Mouse (Mus musculus) MEL (cell line): ENCODE data around the gene Ppp1r3e. TPM values are rescaled to one million over a fixed set of nuclear protein-coding genes. Genes with fewer than 3 reads are reported as not detected.

ENCODE experiments used
- DNase-seq: peaks from one replicate; pipeline ENCODE4 v3.0.0; 2011; ENCODE audit warnings: low read depth, low spot score
- H3K27ac ChIP-seq: 2 replicates; pipeline ENCODE4 v1.5.1; 2012; ENCODE audit warnings: low read depth, mild to moderate bottlenecking, control low read depth, low read length, moderate library complexity; ENCODE audit not compliant: control insufficient read depth
- H3K27me3 ChIP-seq, 2 experiments: fragments of 150-350 bp in 1 of 2; sonication (generic) in 1 of 2; 2 replicates each; pipeline ENCODE4 v1.6.1; 2012; ENCODE audit warnings: low read length in 2 of 2, mild to moderate bottlenecking in 2 of 2, improper control_type of control experiment in 1 of 2, moderate library complexity in 1 of 2; ENCODE audit not compliant: insufficient read depth in 2 of 2, control insufficient read depth in 1 of 2
- H3K36me3 ChIP-seq, 2 experiments: 2 replicates each; pipeline ENCODE4 v1.6.1; 2012 to 2014; ENCODE audit warnings: low read length in 2 of 2, improper control_type of control experiment in 1 of 2, inconsistent platforms in 1 of 2, mild to moderate bottlenecking in 1 of 2; ENCODE audit not compliant: insufficient read depth in 2 of 2, control insufficient read depth in 1 of 2
- H3K4me1 ChIP-seq, 2 experiments: fragments of 150-350 bp in 1 of 2; sonication (generic) in 1 of 2; 2 replicates each; pipeline ENCODE4 v1.6.1; 2012; ENCODE audit warnings: low read length in 2 of 2, improper control_type of control experiment in 1 of 2, mild to moderate bottlenecking in 1 of 2; ENCODE audit not compliant: insufficient read depth in 2 of 2, control insufficient read depth in 1 of 2
- H3K4me3 ChIP-seq, 2 experiments: fragments of 150-350 bp in 1 of 2; sonication (generic) in 1 of 2; 2 replicates each; pipeline ENCODE4 v1.5.1; 2012; ENCODE audit warnings: low read depth in 2 of 2, low read length in 2 of 2, mild to moderate bottlenecking in 2 of 2, moderate library complexity in 2 of 2, control low read depth in 1 of 2, improper control_type of control experiment in 1 of 2; ENCODE audit not compliant: control insufficient read depth in 1 of 2, insufficient read depth in 1 of 2
- H3K79me2 ChIP-seq: 2 replicates; pipeline ENCODE4 v1.6.1; 2012; ENCODE audit warnings: mild to moderate bottlenecking, low read length, moderate library complexity; ENCODE audit not compliant: control insufficient read depth, poor library complexity, insufficient read depth
- H3K9ac ChIP-seq: 2 replicates; pipeline ENCODE4 v1.6.1; 2012; ENCODE audit warnings: low read depth, mild to moderate bottlenecking, control low read depth, low read length, moderate library complexity; ENCODE audit not compliant: control insufficient read depth, poor library complexity, severe bottlenecking
- H3K9me3 ChIP-seq: fragments of 150-350 bp; sonication (generic); replicated peaks from 2 replicates; pipeline ENCODE4 v1.6.1; 2012; ENCODE audit warnings: mild to moderate bottlenecking, low read length, improper control_type of control experiment, moderate library complexity; ENCODE audit not compliant: insufficient read depth
- CHD1 ChIP-seq: IDR thresholded peaks from 2 replicates; pipeline ENCODE4 v1.6.1; 2012; ENCODE audit warnings: low read depth, mild to moderate bottlenecking, inconsistent platforms, low read length, improper control_type of control experiment
- CHD2 ChIP-seq: IDR thresholded peaks from 2 replicates; pipeline ENCODE4 v1.6.1; 2011; ENCODE audit warnings: low read length, improper control_type of control experiment
- CTCF ChIP-seq, 3 experiments: IDR thresholded peaks in 2 of 3; conservative IDR thresholded peaks in 1 of 3; 2 replicates each; pipeline ENCODE4 v1.5.1; 2011 to 2012; ENCODE audit warnings: low read length in 3 of 3, low read depth in 2 of 3, mild to moderate bottlenecking in 2 of 3, improper control_type of control experiment in 1 of 3, inconsistent platforms in 1 of 3, mixed read lengths in 1 of 3, moderate library complexity in 1 of 3; ENCODE audit not compliant: control insufficient read depth in 1 of 3, insufficient read depth in 1 of 3, poor library complexity in 1 of 3, severe bottlenecking in 1 of 3
- ETS1 ChIP-seq: IDR thresholded peaks from 2 replicates; pipeline ENCODE4 v1.6.1; 2012; ENCODE audit warnings: low read depth, mild to moderate bottlenecking, inconsistent platforms, low read length, improper control_type of control experiment, moderate library complexity
- GATA1 ChIP-seq: IDR thresholded peaks from 2 replicates; pipeline ENCODE4 v1.6.1; 2011; ENCODE audit warnings: low read depth, low read length, improper control_type of control experiment
- HCFC1 ChIP-seq: IDR thresholded peaks from 2 replicates; pipeline ENCODE4 v1.6.1; 2012; ENCODE audit warnings: low read depth, mild to moderate bottlenecking, inconsistent platforms, low read length, improper control_type of control experiment, moderate library complexity
- MAX ChIP-seq: IDR thresholded peaks from 2 replicates; pipeline ENCODE4 v1.6.1; 2011; ENCODE audit warnings: low read length, improper control_type of control experiment
- MEF2A ChIP-seq: IDR thresholded peaks from 2 replicates; pipeline ENCODE4 v1.6.1; 2014; ENCODE audit warnings: low read depth, mild to moderate bottlenecking, inconsistent platforms, low read length, improper control_type of control experiment; ENCODE audit not compliant: poor library complexity, insufficient replicate concordance, severe bottlenecking; ENCODE audit errors: extremely low read depth
- MYC ChIP-seq: IDR thresholded peaks from 2 replicates; pipeline ENCODE4 v1.6.1; 2011; ENCODE audit warnings: low read depth, mild to moderate bottlenecking, low read length, improper control_type of control experiment, moderate library complexity
- NELFE ChIP-seq: IDR thresholded peaks from 2 replicates; pipeline ENCODE4 v1.6.1; 2011; ENCODE audit warnings: low read depth, low read length, improper control_type of control experiment
- NRF1 ChIP-seq: IDR thresholded peaks from 2 replicates; pipeline ENCODE4 v1.6.1; 2014; ENCODE audit warnings: low read depth, mild to moderate bottlenecking, inconsistent platforms, low read length, improper control_type of control experiment, moderate library complexity; ENCODE audit not compliant: poor library complexity, insufficient read depth, severe bottlenecking
- POLR2A ChIP-seq, 2 experiments: IDR thresholded peaks; 2 replicates each; pipeline ENCODE4 v1.6.1; 2011 to 2012; ENCODE audit warnings: low read length in 2 of 2, mild to moderate bottlenecking in 2 of 2, control low read depth in 1 of 2, improper control_type of control experiment in 1 of 2, low read depth in 1 of 2, moderate library complexity in 1 of 2; ENCODE audit not compliant: control insufficient read depth in 1 of 2, insufficient read depth in 1 of 2, poor library complexity in 1 of 2
- POLR2AphosphoS2 ChIP-seq: IDR thresholded peaks from 2 replicates; pipeline ENCODE4 v1.6.1; 2011; ENCODE audit warnings: low read length, improper control_type of control experiment
- POLR2AphosphoS5 ChIP-seq: IDR thresholded peaks from 2 replicates; pipeline ENCODE4 v1.6.1; 2012; ENCODE audit warnings: low read depth, borderline replicate concordance, mild to moderate bottlenecking, inconsistent platforms, low read length, moderate library complexity, mixed read lengths
- RAD21 ChIP-seq: IDR thresholded peaks from 2 replicates; pipeline ENCODE4 v1.6.1; 2011; ENCODE audit warnings: mild to moderate bottlenecking, low read depth, low read length, improper control_type of control experiment
- SMC3 ChIP-seq: IDR thresholded peaks from 2 replicates; pipeline ENCODE4 v1.6.1; 2011; ENCODE audit warnings: low read depth, low read length, improper control_type of control experiment
- TAL1 ChIP-seq: IDR thresholded peaks from 2 replicates; pipeline ENCODE4 v1.6.1; 2012; ENCODE audit warnings: mild to moderate bottlenecking, inconsistent platforms, low read length, moderate library complexity, mixed read lengths
- TBP ChIP-seq: IDR thresholded peaks from 2 replicates; pipeline ENCODE4 v1.8.0; 2011; ENCODE audit warnings: low read depth, low read length, improper control_type of control experiment
- USF1 ChIP-seq: IDR thresholded peaks from 2 replicates; pipeline ENCODE4 v1.6.1; 2014; ENCODE audit warnings: low read depth, mild to moderate bottlenecking, inconsistent platforms, low read length, improper control_type of control experiment, moderate library complexity
- ZC3H11A ChIP-seq: IDR thresholded peaks from 2 replicates; pipeline ENCODE4 v1.6.1; 2012; ENCODE audit warnings: low read depth, mild to moderate bottlenecking, inconsistent platforms, low read length, improper control_type of control experiment
- ZKSCAN1 ChIP-seq: IDR thresholded peaks from 2 replicates; pipeline ENCODE4 v1.6.1; 2012; ENCODE audit warnings: low read depth, mild to moderate bottlenecking, inconsistent platforms, low read length, improper control_type of control experiment, moderate library complexity
- ZMIZ1 ChIP-seq: IDR thresholded peaks from 2 replicates; pipeline ENCODE4 v1.6.1; 2012; ENCODE audit warnings: low read depth, mild to moderate bottlenecking, inconsistent platforms, low read length, improper control_type of control experiment, moderate library complexity
- polyA plus RNA-seq, 2 experiments: library from polyadenylated mRNA; stranded (reverse) in 1 of 2; unstranded in 1 of 2; fragments of >175 nt in 1 of 2; fragments of >200 nt in 1 of 2; gene quantifications; 2 replicates each; pipeline versions ENCODE4 v1.2.1 to v1.2.4; 2012; ENCODE audit warnings: low replicate concordance in 2 of 2, low read depth in 1 of 2; ENCODE audit not compliant: insufficient read length in 2 of 2, insufficient read depth in 1 of 2, missing spikeins in 1 of 2
- total RNA-seq: library from RNA; depleted of rRNA; stranded (reverse); fragments of 300-350 nt; gene quantifications from 2 replicates; pipeline ENCODE4 v1.2.3, GENCODE M21; 2012

The Ppp1r3e gene
- total and polyA plus RNA-seq, 3 experiments: 0.73 to 1.2 TPM; not detected in 1

- H3K9ac ChIP-seq: no peak overlapping the region
- H3K27me3 ChIP-seq: no peaks in the 10 kb centered on the region
- DNase-seq: peak; percentile 84
- H3K4me3 ChIP-seq: no peak overlapping the region
- peaks cover 4 to 6% of the 10 kb centered on the region in 2 experiments; a peak in 3 of 4 replicates for H3K4me1 ChIP-seq
- TF ChIP-seq ZC3H11A (peak; percentile 53), CTCF (IDR thresholded peaks at IDR 0.05 in 2 of 3, conservative IDR thresholded peaks at IDR 0.05 in 1 of 3; ENCODE audit: control insufficient read depth in 1 of 3, insufficient read depth in 1 of 3, low read depth in 2 of 3, low read length in 3 of 3, poor library complexity in 1 of 3, severe bottlenecking in 1 of 3) (peak; percentile 27 to 77 (median 77); a peak in 5 of 6 replicates), USF1 (no peak), POLR2A (IDR thresholded peaks at IDR 0.05; ENCODE audit: control insufficient read depth in 1 of 2, insufficient read depth in 1 of 2, low read depth in 1 of 2, low read length in 2 of 2, poor library complexity in 1 of 2) (0 out of 4 replicates have a peak, but pooled peaks of 1 of the 2 experiments have one; percentile 15), RAD21 (peak; percentile 73), SMC3 (peak; percentile 69), GATA1 (no peak), POLR2AphosphoS2 (0 out of 2 replicates have a peak, but pooled peaks have one; percentile 12)
- peaks cover 7 to 12% of the 10 kb centered on the region in 2 experiments for H3K36me3 ChIP-seq
- H3K27ac ChIP-seq: no peak overlapping the region
- H3K79me2 ChIP-seq: peaks cover 7% of the 10 kb centered on the region
- H3K9me3 ChIP-seq: no peaks in the 10 kb centered on the region
These were observed 23.0 kb upstream of the Ppp1r3e start for GRCm38 (mm10) chr14:54900383-54900782.

GRCm38 (mm10) chr14:54897445-54897844 lies 20.1 kb upstream of the Ppp1r3e start:
- H3K9me3 ChIP-seq: no peaks in the 10 kb centered on the region
- TF ChIP-seq POLR2A (IDR thresholded peaks at IDR 0.05; ENCODE audit: control insufficient read depth in 1 of 2, insufficient read depth in 1 of 2, low read depth in 1 of 2, low read length in 2 of 2, poor library complexity in 1 of 2) (peak in 1 of 2 experiments; percentile 21; a peak in 1 of 4 replicates), MYC (no peak), NELFE (no peak)
- TF ChIP-seq, all 39 proteins: peak for 1
- Histone ChIP-seq H3K79me2 (peaks cover 19% of the 10 kb centered on the region), H3K27ac (no peak overlapping the region), H3K9ac (no peak overlapping the region), H3K4me1 (peaks cover 4 to 6% of the 10 kb centered on the region in 2 experiments; a peak in 3 of 4 replicates), H3K36me3 (peaks cover 12 to 14% of the 10 kb centered on the region in 2 experiments), H3K27me3 (no peaks in the 10 kb centered on the region), H3K4me3 (no peak overlapping the region)
- DNase-seq: no peak

GRCm38 (mm10) chr14:54894296-54895151 lies 17.2 kb upstream of the Ppp1r3e start:
- Histone ChIP-seq H3K9me3 (no peaks in the 10 kb centered on the region), H3K4me1 (peaks cover 4 to 6% of the 10 kb centered on the region in 2 experiments; a peak in 3 of 4 replicates), H3K79me2 (peaks cover 19% of the 10 kb centered on the region), H3K27me3 (no peaks in the 10 kb centered on the region), H3K36me3 (peaks cover 12 to 14% of the 10 kb centered on the region in 2 experiments), H3K9ac (peak overlapping the region; percentile 100), H3K27ac (peak overlapping the region; percentile 73), H3K4me3 (peak overlapping the region; percentile 74 to 100)
- peak; percentile 67 for DNase-seq
- TF ChIP-seq USF1 (no peak), TBP (no peak), ZMIZ1 (0 out of 2 replicates have a peak, but pooled peaks have one; percentile 32), POLR2AphosphoS5 (no peak), MEF2A (no peak), HCFC1 (peak; percentile 49; the same call in 1 of the 2 replicates), CHD2 (no peak), TAL1 (no peak), POLR2AphosphoS2 (no peak), MAX (peak; percentile 57), NRF1 (no peak), ZC3H11A (no peak), GATA1 (no peak), CHD1 (peak; percentile 74; the same call in 1 of the 2 replicates), ZKSCAN1 (no peak), ETS1 (no peak)
